Mouse (Mus musculus) mouse embryonic stem cell (cell line): ENCODE data around the gene Dhrs1.

Experiments
- in situ Hi-C, 2 experiments: fragments of 300-500 bp; cut with MboI; formaldehyde crosslinking; loops; 1 replicate in 1 of 2; 3 replicates in 1 of 2; pipeline ENCODE4 v1.14.3; 2019 to 2020; ENCODE audit warnings: low sequenced_read_pairs in 2 of 2, low pct_unique_long_range_greater_than_20kb in 1 of 2, mixed read lengths in 1 of 2; ENCODE audit not compliant: unreplicated experiment in 1 of 2

The Dhrs1 gene

DNA sequence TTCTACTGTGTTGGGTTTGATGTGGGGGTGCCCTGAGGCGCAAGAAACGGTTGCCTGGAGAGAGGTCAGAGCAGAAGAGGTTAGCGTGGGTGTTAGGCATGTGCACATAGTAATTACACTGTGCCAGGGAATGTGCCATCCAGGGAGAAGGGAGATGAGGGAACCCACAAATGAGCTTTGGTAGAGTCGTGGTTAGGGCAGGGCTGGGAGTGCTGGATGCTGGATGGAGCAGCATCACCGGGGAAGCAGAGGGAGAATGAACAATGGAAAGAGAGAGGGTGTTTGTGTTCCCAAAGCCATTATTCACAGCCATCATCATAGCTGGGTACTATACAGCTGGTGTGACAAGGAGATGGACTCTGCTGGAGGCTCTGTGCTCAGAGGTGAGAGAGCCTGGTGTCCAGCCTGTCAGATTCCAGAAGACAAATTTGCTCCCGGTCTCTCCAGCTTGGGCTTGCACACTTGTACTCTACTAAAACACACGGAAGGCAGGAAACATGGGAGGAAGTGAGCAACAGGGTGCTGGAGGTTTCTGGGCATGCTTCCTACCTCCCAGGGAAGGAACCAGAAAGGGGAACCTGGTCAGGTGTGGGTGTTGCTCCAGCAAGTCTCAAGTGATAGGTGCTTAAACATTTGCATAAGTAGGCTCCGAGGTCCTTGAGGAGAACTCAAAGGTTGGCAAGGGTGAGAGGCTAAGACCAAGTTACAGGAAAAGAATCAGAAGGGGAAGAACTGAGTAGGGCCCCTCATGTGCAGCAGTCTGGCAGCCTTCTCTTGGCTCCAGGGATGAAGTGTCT lies 17.4 kb downstream of the Dhrs1 start:
- in situ Hi-C loops: no loop called here

DNA sequence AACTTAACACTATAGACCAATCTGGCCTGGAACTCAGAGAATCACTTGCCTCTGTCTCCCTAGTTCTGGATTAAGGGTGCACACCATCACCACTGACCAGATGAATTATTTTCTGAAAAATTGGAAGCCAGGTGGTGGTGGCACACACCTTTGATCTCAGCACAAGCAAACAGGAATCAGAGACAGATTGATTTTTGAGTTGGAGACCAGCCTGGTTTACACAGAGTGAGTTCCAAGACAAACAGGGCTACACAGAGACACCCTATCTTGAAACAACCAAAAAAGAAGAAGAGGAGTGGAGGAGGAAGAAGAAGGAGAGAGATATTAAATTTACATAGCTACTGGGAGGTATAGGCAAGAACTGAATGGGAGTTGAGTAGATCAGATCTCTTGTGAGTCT lies 19.2 kb downstream of the Dhrs1 start:
- in situ Hi-C loops: no loop called here

DNA sequence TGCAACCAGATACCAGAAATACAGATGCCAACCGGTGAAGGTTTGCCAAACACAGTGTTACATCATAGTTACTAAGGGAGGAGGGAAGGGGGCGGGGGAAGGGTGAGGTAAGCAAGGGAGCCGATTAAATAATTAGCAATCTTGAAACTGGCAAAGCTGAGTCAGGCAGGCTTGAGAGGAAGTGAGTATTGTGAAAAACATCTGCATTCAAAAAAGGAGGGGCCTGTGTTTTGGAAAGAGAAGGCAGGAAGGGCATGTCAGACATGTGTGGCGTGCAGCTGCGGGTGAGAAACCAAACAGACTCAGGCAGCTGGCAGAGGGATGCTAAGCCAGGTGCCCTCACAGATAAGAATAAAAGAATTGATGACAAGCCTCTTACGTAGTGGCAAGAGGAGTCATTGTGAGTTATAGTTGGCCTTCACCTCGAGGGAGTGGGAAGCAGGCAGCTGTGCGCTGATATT lies 21.0 kb downstream of the Dhrs1 start:
- in situ Hi-C loops: no loop called here

GRCm38 (mm10) chr14:55723433-55723832 lies 22.1 kb downstream of the Dhrs1 start:
- in situ Hi-C loops: no loop called here

- in situ Hi-C loops: no loop called here
These were observed 23.0 kb downstream of the Dhrs1 start for GRCm38 (mm10) chr14:55722438-55722945.

DNA sequence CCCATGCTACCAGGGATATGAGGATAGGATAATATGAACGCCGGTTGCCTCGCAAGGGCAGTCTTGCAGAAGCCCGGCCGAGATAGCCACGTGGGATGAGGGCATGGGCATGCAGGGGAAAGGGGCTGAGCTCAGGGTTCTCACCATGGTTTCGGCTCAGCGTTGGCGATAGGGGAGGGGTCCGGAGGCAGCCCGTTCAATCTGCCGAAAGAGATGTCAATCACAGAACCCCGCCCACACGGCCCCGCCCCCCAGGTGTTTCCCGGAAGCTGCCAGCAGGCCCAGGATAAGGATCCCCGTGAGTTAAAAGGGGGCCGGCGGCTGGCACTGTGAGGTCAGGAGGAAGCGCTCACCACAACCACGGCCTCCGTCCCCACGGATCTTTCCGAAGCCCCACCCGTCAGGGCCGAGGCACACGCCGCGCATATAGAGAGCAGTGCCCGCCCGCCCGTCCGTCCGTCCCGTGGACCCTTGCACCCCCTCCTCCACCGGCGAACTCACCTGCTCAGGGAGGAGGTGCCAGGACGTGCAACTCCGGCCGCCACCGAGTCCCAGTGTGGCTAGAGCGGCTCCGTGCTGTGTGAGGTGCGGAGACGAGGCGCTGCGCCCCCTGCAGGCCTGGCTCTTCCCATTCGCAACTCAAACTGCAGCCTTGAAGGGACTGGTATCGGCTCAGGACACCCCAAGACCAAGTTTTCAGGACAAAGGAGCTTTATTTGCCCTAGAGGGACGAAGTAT lies 23.6 kb downstream of the Dhrs1 start, which contains the start of gene Rabggta:
TSS of gene Rabggta (minus strand) at position 564 of the 738 bp plus-strand sequence.
- in situ Hi-C loops: no loop called here

- in situ Hi-C loops: no loop called here
These were observed 24.4 kb downstream of the Dhrs1 start for GRCm38 (mm10) chr14:55721076-55721475.

DNA sequence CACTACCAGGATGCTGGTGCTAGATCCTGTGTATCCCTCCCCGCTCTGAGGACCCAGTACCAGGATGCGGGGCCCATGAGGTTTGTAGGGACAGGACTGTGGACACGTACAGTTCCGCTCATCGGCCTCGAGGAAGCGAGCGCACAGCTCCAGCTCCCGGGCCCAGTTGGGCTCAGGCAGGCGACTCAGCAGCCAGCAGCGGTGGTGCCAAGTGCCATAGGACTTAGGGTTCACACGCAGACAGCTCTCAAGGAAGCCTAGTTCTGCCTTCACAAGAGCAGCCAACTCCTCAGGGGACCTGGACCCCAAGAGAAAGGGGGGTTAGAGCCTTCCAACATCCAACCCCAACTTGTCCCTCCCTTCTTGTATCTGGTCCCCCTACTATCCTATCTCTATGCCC lies 24.8 kb downstream of the Dhrs1 start:
- in situ Hi-C loops: no loop called here

DNA sequence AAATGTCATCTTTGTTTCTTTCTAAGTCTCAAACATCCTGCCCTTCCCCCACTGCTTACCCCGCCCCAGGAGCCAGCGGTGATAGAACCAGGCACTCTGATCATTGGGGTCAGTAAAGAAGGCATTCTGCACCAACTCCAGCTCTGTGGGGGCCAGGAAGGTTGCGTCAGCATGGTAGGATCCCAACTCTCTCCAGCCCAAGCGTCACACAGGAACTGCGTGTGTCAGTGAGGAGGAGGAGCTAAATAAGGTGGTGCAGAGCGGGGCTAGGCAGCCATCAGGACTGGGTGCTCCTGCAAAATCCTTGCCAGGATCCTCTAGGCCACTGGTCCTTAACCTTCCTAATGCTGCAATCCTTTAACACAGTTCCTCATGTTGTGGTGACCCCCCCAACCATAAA lies 25.8 kb downstream of the Dhrs1 start:
- in situ Hi-C loops: no loop called here

DNA sequence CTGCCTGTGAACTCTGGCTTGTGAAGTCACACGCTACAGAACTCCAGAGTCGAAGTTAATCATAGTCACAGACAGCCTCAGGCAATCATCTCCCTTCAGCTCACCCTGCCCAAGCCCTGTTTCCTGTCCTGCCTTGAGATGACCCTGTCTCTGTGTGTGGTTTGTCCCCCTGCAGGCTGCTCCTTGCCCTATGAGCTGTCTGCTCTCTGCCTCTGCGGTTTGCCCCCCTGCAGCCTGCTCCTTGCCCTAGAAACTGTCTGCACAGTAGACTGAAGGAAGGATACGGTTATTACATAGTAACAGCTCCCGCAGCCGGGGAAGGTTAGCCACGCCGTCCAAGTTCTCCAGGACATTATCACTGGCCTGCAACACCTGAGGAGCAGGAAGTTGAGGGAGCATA lies 28.6 kb downstream of the Dhrs1 start:
- in situ Hi-C loops: no loop called here

DNA sequence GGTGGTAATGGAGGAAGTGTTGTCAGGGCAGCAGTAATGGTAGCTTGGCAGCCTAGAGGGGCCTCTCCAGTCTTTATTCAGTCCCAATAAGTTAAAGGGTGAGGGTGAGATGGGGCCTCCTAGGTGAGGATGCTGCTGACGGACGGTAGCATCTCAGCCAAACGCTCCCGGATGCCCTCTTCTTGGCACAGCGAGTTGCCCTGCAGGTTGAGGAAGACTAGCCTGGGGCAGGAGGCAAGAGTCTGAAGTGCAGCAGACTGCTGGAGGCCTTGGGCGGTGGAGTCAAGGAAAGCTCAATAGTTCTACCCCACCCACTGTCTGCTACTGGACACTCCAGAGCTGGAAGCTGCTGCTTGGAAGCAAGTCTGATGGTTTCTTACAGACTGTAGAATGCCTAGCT lies 29.2 kb downstream of the Dhrs1 start:
- in situ Hi-C loops: no loop called here

DNA sequence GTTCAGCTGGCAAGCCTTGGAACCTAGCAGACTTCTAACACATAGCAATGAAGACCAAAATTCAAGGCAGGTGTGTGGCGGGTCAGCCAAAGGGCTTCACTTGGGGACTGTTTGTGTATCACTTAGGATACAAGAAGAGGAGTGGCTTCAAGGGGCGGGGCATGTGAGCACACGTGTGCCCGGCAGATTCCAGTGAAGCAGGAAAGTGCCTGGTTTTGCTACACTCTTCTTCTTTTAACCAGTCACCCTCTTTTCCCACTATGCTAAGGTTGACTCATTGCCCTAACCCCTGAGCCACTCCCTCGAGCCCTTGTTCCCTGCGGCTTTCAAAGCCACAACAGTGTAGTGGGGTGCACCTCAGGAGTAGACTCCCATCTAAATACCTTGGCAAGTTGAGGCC lies 30.6 kb downstream of the Dhrs1 start:
- in situ Hi-C loops: no loop called here

DNA sequence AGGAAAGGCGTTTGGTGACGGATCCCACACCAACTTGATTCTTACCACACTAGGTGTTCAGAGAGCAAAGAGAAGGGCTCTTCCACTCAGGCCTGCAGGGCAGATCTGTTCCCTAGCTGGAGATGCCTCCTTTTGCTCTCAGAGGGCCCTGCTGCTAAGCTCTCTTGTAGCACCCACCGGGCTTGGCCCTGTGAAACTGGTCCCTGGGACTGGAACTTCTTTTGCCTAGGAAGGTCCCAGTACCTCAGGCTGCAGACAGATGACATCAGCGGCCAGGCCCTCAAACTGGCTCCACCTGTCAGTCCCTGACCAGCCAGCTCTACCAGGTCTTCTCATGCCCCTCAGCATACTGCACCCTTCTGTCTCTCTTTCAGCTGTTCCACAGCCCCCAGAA lies 31.8 kb downstream of the Dhrs1 start, which contains the start of gene Tgm1:
TSS of gene Tgm1 (minus strand) at position 198 of the 394 bp plus-strand sequence.
- in situ Hi-C loops: no loop called here

DNA sequence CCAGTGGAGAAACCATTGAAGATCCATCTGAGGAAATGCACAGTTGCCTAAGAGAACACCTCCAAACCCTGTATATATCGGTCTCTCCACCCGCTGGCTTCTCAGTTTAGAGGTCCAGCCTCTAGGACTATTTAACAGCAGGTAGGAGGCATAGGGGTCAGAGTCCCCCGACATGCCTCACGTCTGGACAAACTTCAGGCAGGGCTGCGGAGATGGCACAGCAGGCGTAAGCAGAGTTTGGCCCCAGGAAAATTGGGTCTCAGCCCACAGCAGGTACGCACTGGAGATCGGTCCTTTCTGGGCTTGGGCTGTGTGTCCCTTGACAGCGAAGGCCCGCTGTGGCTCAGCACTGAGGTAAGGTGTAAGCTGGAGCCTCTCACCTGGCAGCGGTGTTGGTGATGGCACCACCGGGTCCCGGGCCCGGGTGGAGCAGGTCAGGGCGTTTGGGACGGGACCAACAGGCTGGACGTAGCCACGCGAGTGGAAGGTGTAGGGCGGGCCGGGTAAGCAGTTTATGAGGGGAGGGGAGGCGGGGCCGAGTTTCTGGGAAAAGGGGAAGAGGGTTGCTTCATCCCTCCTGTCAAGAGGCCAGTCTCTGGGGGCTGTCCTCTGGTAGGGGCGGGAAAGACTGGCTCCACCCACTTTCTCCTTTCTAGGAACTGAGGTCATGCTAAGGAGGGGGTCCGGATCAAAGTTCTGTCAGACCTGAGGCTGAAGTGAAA lies 32.3 kb downstream of the Dhrs1 start:
- in situ Hi-C loops: no loop called here

DNA sequence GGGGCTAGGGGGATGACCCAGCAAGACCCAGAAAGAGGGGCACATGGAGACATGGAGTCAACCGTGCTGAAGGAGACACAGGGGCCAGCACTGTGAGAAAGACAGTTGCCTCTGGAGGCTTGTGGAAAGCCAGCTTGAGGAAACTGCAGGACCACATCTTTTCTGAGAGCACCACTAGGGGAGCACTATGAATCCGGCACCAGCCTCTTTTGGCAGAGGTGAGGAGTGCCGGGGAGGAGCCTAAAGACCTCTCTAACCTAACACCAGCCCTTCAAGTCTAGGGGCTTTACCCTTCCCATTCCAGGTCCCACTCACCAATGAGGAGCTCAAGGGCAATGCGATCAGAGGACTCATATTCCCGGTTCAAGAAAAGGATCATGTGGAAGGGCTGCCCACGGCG lies 33.7 kb downstream of the Dhrs1 start:
- in situ Hi-C loops: no loop called here

DNA sequence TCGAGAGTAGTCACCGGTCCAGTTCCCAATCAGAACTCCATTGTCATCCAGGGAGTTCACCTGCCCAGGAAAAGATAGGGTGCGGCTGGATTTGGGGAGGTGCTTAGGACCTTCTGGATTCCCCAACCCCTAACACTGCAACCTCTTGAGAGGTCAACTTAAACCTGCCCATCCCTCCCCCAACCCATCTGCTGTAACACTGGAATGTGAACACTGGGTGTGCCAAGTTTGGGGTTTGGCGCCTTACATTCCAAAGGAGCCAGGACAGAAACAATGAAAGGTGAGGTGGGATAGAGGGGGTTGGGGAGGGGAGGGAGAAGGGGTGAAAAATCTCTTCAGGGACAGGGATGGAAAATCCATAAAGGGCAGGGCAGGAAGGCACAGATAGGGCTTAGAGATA lies 36.0 kb downstream of the Dhrs1 start:
- in situ Hi-C loops: no loop called here

- in situ Hi-C loops: no loop called here
These were observed 38.1 kb downstream of the Dhrs1 start for GRCm38 (mm10) chr14:55707397-55707796.

DNA sequence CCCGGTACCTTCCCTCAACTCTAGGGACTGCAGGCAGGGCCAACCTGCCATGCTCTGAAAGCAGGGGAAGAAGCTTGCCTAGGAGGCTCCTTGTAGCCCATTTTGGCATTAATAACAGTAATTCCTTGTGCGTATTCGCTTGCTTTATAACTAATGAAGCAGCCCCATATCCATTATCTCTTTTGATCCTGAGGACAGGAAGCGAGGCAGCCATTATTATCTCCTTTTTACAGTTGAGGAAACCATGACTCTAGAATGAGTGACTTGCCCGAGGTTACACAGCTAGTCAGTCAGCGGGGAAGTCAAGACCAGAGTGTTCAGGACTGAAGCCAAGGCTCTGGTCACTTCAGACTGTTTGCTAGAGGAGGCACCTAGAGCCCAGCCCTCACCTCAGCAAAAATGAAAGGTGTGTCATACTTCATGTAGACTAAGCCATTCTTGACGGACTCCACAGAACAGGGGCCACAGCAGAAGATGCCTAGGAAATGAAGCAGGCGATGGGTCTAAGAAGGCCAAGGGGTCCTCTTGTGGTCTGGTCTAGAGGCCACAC lies 39.4 kb downstream of the Dhrs1 start:
- in situ Hi-C loops: no loop called here

GRCm38 (mm10) chr14:55702761-55703160 lies 42.7 kb downstream of the Dhrs1 start:
- in situ Hi-C loops: no loop called here
